Mouse (Mus musculus) lung, postnatal 0 days (tissue): ENCODE results near the gene Nhlrc3.

Experiments
- CTCF ChIP-seq: IDR thresholded peaks from 2 replicates; pipeline ENCODE4 v1.5.1; 2016; ENCODE audit warnings: antibody characterized with exemption, mild to moderate bottlenecking
- EP300 ChIP-seq: IDR thresholded peaks from 2 replicates; pipeline ENCODE4 v1.6.1; 2016; ENCODE audit warnings: antibody characterized with exemption, mild to moderate bottlenecking, control low read depth

- TF ChIP-seq CTCF, result no peak
- no peak for TF ChIP-seq EP300
Observed at GRCm38 (mm10) chr3:53407145-53407544, 56.0 kb downstream of the Nhlrc3 start.
